Mouse (Mus musculus) kidney, adult 2 months (tissue): ENCODE results near the gene S1pr5. TPM values are rescaled to one million over a fixed set of nuclear protein-coding genes. Genes with fewer than 3 reads are reported as not detected.
"Not testable (repeated sequence)": the region's sequence is repeated elsewhere in the genome, so short reads cannot be mapped to it uniquely, and the experiment has no call there.

ENCODE experiments used
- DNase-seq: peaks from one replicate; pipeline ENCODE4 v3.0.0; 2021
- H3K27ac ChIP-seq: fragments of 200-500 bp; 2 replicates; pipeline ENCODE4 v1.5.1; 2012; ENCODE audit warnings: low read depth, low read length, control low read depth, inconsistent platforms; ENCODE audit not compliant: insufficient read depth
- H3K27me3 ChIP-seq: fragments of 200-500 bp; replicated peaks from 2 replicates; pipeline ENCODE4 v1.6.1; 2012; ENCODE audit warnings: mild to moderate bottlenecking, moderate library complexity, low read length, inconsistent platforms; ENCODE audit not compliant: control insufficient read depth, insufficient read depth
- H3K36me3 ChIP-seq: fragments of 200-500 bp; 2 replicates; pipeline ENCODE4 v1.6.1; 2012; ENCODE audit warnings: mild to moderate bottlenecking, moderate library complexity, low read length, inconsistent platforms; ENCODE audit not compliant: control insufficient read depth, insufficient read depth
- H3K4me1 ChIP-seq: fragments of 200-500 bp; 2 replicates; pipeline ENCODE4 v1.6.1; 2011; ENCODE audit warnings: low read length; ENCODE audit not compliant: control insufficient read depth, insufficient read depth
- H3K4me3 ChIP-seq: fragments of 200-500 bp; 2 replicates; pipeline ENCODE4 v1.5.1; 2011; ENCODE audit warnings: mild to moderate bottlenecking, low read depth, low read length, control low read depth; ENCODE audit not compliant: insufficient read depth
- CTCF ChIP-seq: fragments of 200-500 bp; conservative IDR thresholded peaks from 2 replicates; pipeline ENCODE4 v1.5.1; 2011; ENCODE audit warnings: low read depth, mild to moderate bottlenecking, control low read depth, low read length, moderate library complexity, mixed read lengths; ENCODE audit not compliant: insufficient read depth, insufficient read length
- POLR2A ChIP-seq: fragments of 200-500 bp; IDR thresholded peaks from one replicate; pipeline ENCODE4 v1.6.1; 2011; ENCODE audit warnings: low read depth, low read length, control low read depth
- WGBS: fragments of 180-500 bp; shearing (Covaris S2); methylation state at CpG from one replicate; pipeline ENCODE4 v1.1.7; 2018; 5-methylcytosine and 5-hydroxymethylcytosine counted together
- polyA plus RNA-seq: library from polyadenylated mRNA; depleted of rRNA; stranded (reverse); fragments of >200 nt; gene quantifications from 2 replicates; pipeline ENCODE4 v1.2.3, GENCODE M21; 2012

S1pr5 gene
- polyA plus RNA-seq, 1 experiment: 0.39 TPM

GRCm38 (mm10) chr9:21266889-21267288 lies 18.6 kb upstream of the S1pr5 start:
- peaks cover 5% of the 10 kb centered on the region for H3K36me3 ChIP-seq
- no peak for TF ChIP-seq CTCF
- no peak for TF ChIP-seq POLR2A
- 68% methylated on average over 5 of the region's 5 CpGs for WGBS
- H3K27ac ChIP-seq: no peak overlapping the region
- H3K4me3 ChIP-seq: 0 out of 2 replicates have a peak overlapping the region, but pooled peaks have one; percentile 1
- no peaks in the 10 kb centered on the region for H3K27me3 ChIP-seq
- no peak for DNase-seq
- H3K4me1 ChIP-seq: peaks cover 9% of the 10 kb centered on the region; the same call in 1 of the 2 replicates

GRCm38 (mm10) chr9:21265611-21266010 lies 17.4 kb upstream of the S1pr5 start:
- peak; percentile 85 for DNase-seq
- TF ChIP-seq POLR2A (peak; percentile 40), CTCF (no peak)
- peak overlapping the region; percentile 97 for H3K27ac ChIP-seq

GRCm38 (mm10) chr9:21265000-21265561 lies 16.8 kb upstream of the S1pr5 start, which contains the start of gene Atg4d:
Gene Atg4d (plus strand): TSS chr9:21265293.
- H3K4me3 ChIP-seq: peak within 1 kb of the TSS; percentile 97

More at GRCm38 (mm10) chr9:21265611-21266010, 17.4 kb upstream of the S1pr5 start:
- Histone ChIP-seq H3K27me3 (no peaks in the 10 kb centered on the region), H3K4me1 (peaks cover 9% of the 10 kb centered on the region; the same call in 1 of the 2 replicates), H3K4me3 (peak overlapping the region; percentile 97), H3K36me3 (peaks cover 5% of the 10 kb centered on the region)
- 4% methylated on average over 11 of the region's 11 CpGs for WGBS

GRCm38 (mm10) chr9:21264272-21264999 lies 16.2 kb upstream of the S1pr5 start:
- 26% methylated on average over 17 of the region's 17 CpGs for WGBS
- Histone ChIP-seq H3K4me3 (peak overlapping the region; percentile 49), H3K36me3 (peaks cover 3% of the 10 kb centered on the region; the same call in 1 of the 2 replicates), H3K27ac (no peak overlapping the region), H3K4me1 (peaks cover 9% of the 10 kb centered on the region; the same call in 1 of the 2 replicates), H3K27me3 (no peaks in the 10 kb centered on the region)
- TF ChIP-seq POLR2A: no peak
- TF ChIP-seq CTCF: no peak
- no peak for DNase-seq

More at GRCm38 (mm10) chr9:21265000-21265561, 16.8 kb upstream of the S1pr5 start, which contains the start of gene Atg4d:
- TF ChIP-seq CTCF (no peak), POLR2A (no peak)
- Histone ChIP-seq H3K27ac (peak within 1 kb of the TSS; percentile 97), H3K4me1 (peaks cover 9% of the 10 kb centered on the region; the same call in 1 of the 2 replicates), H3K27me3 (no peaks in the 10 kb centered on the region), H3K36me3 (peaks cover 3% of the 10 kb centered on the region)
- DNase-seq: peak; percentile 99
- 0% methylated on average over 49 of the region's 49 CpGs for WGBS

GRCm38 (mm10) chr9:21261831-21262230 lies 13.6 kb upstream of the S1pr5 start:
- DNase-seq: peak; percentile 54
- WGBS: 47% methylated on average over 2 of the region's 2 CpGs
- TF ChIP-seq CTCF: no peak
- TF ChIP-seq POLR2A: no peak
- Histone ChIP-seq H3K4me3 (no peak overlapping the region), H3K36me3 (no peaks in the 10 kb centered on the region), H3K27ac (no peak overlapping the region), H3K27me3 (no peaks in the 10 kb centered on the region), H3K4me1 (peaks cover 9% of the 10 kb centered on the region; the same call in 1 of the 2 replicates)

- WGBS: 82% methylated on average over 6 of the region's 6 CpGs
- Histone ChIP-seq H3K27me3 (no peaks in the 10 kb centered on the region), H3K27ac (no peak overlapping the region), H3K36me3 (no peaks in the 10 kb centered on the region), H3K4me1 (no peaks in the 10 kb centered on the region; the same call in 1 of the 2 replicates), H3K4me3 (no peak overlapping the region)
- TF ChIP-seq CTCF (no peak), POLR2A (no peak)
- no peak for DNase-seq
Measured at GRCm38 (mm10) chr9:21260491-21261040, 12.3 kb upstream of the S1pr5 start.

- WGBS: 86% methylated on average over 4 of the region's 4 CpGs
- H3K4me3 ChIP-seq, H3K36me3 ChIP-seq, H3K4me1 ChIP-seq, H3K27me3 ChIP-seq, H3K27ac ChIP-seq, DNase-seq: not testable (repeated sequence)
Measured at GRCm38 (mm10) chr9:21256349-21256748, 8.1 kb upstream of the S1pr5 start.
